Mouse (Mus musculus) embryonic facial prominence, embryonic 14.5 days (tissue): ENCODE measurements around the gene Vstm4. TPM values are rescaled to one million over a fixed set of nuclear protein-coding genes. Genes with fewer than 3 reads are reported as not detected.

Experiments used
- ATAC-seq: fragments of 200-750 bp; cut with Nextera tagmentation; 2 replicates; pipeline ENCODE4 v1.8.0; 2017; ENCODE audit warnings: low read depth, moderate number of reproducible peaks, moderate TSS enrichment
- DNase-seq: peaks from one replicate; pipeline ENCODE4 v3.0.0-alpha.2; 2015; ENCODE audit warnings: low spot score
- H3K27ac ChIP-seq: fragments of 300-500 bp; sonication (generic); replicated peaks from 2 replicates; pipeline ENCODE4 v1.5.1; 2014; ENCODE audit warnings: low read depth, mild to moderate bottlenecking, low read length, moderate library complexity
- H3K27me3 ChIP-seq: fragments of 300-500 bp; sonication (generic); replicated peaks from 2 replicates; pipeline ENCODE4 v1.6.1; 2014; ENCODE audit warnings: low read length; ENCODE audit not compliant: control insufficient read depth, insufficient read depth
- H3K36me3 ChIP-seq: fragments of 300-500 bp; sonication (generic); 2 replicates; pipeline ENCODE4 v1.6.1; 2014; ENCODE audit warnings: low read length, mixed read lengths; ENCODE audit not compliant: control insufficient read depth, insufficient read depth
- H3K4me1 ChIP-seq: fragments of 300-500 bp; sonication (generic); 2 replicates; pipeline ENCODE4 v1.6.1; 2014; ENCODE audit warnings: antibody characterized with exemption, low read length; ENCODE audit not compliant: control insufficient read depth, insufficient read depth
- H3K4me2 ChIP-seq: fragments of 300-500 bp; sonication (generic); 2 replicates; pipeline ENCODE4 v1.6.1; 2014; ENCODE audit warnings: low read depth, mild to moderate bottlenecking, low read length, moderate library complexity, mixed read lengths
- H3K4me3 ChIP-seq: fragments of 300-500 bp; sonication (generic); 2 replicates; pipeline ENCODE4 v1.5.1; 2014; ENCODE audit warnings: low read depth, mild to moderate bottlenecking, low read length
- H3K9ac ChIP-seq: fragments of 300-500 bp; sonication (generic); 2 replicates; pipeline ENCODE4 v1.6.1; 2014; ENCODE audit warnings: low read depth, mild to moderate bottlenecking, low read length, moderate library complexity, mixed read lengths
- H3K9me3 ChIP-seq: fragments of 300-500 bp; sonication (generic); 2 replicates; pipeline ENCODE4 v1.6.1; 2016; ENCODE audit warnings: low read length; ENCODE audit not compliant: control insufficient read depth
- WGBS: fragments of 180-500 bp; shearing (Covaris S2); extraction: QIAGEN DNeasy Blood & Tissue Kit; methylation state at CpG from one replicate; pipeline ENCODE4 v1.1.7; 2014; 5-methylcytosine and 5-hydroxymethylcytosine counted together
- polyA plus RNA-seq: library from polyadenylated mRNA; unstranded; fragments of >200 nt; fragmentation: Nextera tagmentation; extraction: Ambion mirVana; gene quantifications from 2 replicates; pipeline ENCODE4 v1.2.1, GENCODE M21; 2014

Gene Vstm4
- polyA plus RNA-seq, 1 experiment from 2014 or later: 40.2 TPM

DNA sequence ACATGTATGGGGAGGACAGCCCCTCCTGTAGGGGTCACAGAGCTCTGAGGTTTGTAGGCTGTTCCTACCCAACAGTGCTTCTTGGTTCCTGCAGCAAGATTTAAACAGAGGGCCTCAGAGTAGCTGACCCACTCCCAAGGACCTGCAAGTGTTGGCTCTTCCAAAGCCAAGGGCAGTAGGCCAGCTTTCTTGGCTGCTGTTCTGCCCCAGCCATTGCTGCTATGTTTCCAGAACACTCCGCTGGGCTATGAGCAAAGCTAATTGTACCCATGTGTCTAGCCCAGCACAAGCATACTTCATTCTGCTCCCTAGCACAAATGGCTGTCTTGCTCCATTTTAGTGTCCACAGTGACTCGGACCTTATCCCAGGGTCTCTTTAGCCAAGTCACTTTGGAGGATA, 40.3 kb downstream of the Vstm4 start:
- WGBS: 74% methylated on average over 2 of the region's 2 CpGs
- 0 out of 2 replicates have a peak, but pooled peaks cover 6% of the 10 kb centered on the region for H3K36me3 ChIP-seq
- no peaks in the 10 kb centered on the region for H3K27me3 ChIP-seq
- H3K4me1 ChIP-seq: no peaks in the 10 kb centered on the region
- H3K4me3 ChIP-seq: no peak overlapping the region
- DNase-seq (peak; percentile 56), ATAC-seq (no peak)
- H3K27ac ChIP-seq: no peak overlapping the region
- no peak overlapping the region for H3K9ac ChIP-seq
- no peaks in the 10 kb centered on the region for H3K9me3 ChIP-seq
- no peak overlapping the region for H3K4me2 ChIP-seq

DNA sequence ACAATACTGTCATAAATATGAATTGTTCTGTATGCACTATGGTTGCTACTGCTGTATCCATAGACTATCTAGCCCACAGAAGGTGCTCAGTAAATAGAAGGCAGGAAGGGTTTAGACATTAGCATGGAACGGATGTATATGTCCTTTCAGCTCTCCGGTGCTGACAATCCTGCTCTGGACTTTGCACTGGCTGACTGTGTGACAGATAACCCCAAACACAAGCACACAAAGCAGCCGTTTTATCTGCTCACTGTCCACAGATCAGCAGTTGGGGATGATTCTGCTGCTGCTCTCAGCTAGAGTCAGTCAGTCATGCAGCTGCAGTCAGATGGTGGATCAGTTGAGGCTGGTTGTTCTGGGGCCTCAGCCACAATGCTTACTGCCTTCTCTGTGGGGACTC, 46.6 kb downstream of the Vstm4 start:
- no peak for DNase-seq
- no peaks in the 10 kb centered on the region for H3K27me3 ChIP-seq
- H3K4me2 ChIP-seq: no peak overlapping the region
- no peak for ATAC-seq
- no peak overlapping the region for H3K27ac ChIP-seq
- H3K9ac ChIP-seq: no peak overlapping the region
- H3K4me3 ChIP-seq: no peak overlapping the region
- WGBS: 81% methylated on average over 3 of the region's 3 CpGs
- H3K4me1 ChIP-seq: no peaks in the 10 kb centered on the region
- no peaks in the 10 kb centered on the region for H3K36me3 ChIP-seq
- H3K9me3 ChIP-seq: no peaks in the 10 kb centered on the region

DNA sequence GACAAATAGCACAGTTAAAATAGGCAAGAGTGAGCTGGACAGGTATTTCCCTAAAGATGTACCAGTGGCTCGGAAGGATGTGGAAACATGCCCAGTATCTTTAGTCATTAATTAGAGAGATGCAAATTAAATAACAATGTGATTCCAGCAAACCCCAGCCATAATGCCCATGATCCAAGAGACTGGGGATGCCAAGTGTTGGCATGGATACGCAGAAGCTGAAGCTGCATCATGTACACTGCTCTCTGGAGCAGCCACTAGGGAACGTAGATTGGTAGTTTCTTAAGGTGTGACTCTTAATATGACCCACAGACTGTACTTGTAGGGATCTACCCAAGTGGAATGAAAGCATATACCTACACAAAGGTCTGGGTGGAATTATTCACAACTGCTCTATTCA, 50.0 kb downstream of the Vstm4 start:
- Histone ChIP-seq H3K36me3 (no peaks in the 10 kb centered on the region), H3K9me3 (no peaks in the 10 kb centered on the region), H3K27me3 (no peaks in the 10 kb centered on the region), H3K4me3 (no peak overlapping the region), H3K27ac (no peak overlapping the region), H3K9ac (no peak overlapping the region), H3K4me1 (no peaks in the 10 kb centered on the region), H3K4me2 (no peak overlapping the region)
- DNase-seq (no peak), ATAC-seq (no peak)
- 89% methylated on average over 3 of the region's 3 CpGs for WGBS

DNA sequence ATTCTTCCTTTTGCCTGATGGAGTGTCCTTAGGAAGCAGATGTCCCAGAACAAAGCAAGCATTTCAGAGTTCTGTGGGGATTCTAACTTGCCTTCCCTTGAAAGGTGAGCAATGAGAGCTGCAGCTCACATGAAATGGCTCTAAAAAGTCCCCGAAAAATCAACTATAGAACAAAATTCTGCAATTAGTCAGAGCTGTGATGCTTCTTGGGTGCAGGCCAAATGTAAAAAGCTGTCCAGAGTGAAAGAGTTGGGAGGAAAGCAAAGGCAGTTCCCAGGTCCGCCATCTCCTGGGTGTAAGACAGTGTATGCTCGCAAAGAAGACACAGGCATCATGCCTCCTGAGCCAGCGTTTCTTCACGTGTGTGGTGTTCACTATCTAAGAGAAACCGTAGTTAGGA, 52.6 kb downstream of the Vstm4 start:
- DNase-seq (no peak), ATAC-seq (no peak)
- Histone ChIP-seq H3K9me3 (no peaks in the 10 kb centered on the region), H3K27me3 (no peaks in the 10 kb centered on the region), H3K4me3 (no peak overlapping the region), H3K4me2 (no peak overlapping the region), H3K27ac (no peak overlapping the region), H3K4me1 (no peaks in the 10 kb centered on the region), H3K36me3 (no peaks in the 10 kb centered on the region), H3K9ac (no peak overlapping the region)
- WGBS: 88% methylated on average over 6 of the region's 6 CpGs

DNA sequence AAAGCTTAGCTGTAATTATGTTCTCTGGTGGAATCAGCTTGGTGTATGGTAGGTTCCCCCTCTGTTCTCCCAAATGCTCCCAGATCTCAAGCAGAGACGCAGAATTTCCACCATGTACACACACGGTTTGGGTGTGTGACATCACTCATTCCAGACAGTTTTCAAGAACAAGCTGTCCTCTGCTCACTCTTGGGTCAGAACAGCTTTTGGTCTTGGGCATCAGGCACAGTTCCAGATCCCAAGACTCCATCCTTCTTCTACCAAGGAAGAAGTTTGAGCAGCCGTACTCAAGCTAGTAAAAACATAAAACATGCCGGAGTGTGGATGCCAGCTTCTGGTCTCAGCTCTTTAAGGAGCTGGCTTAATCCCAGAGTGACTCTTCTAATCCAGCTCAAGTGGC, 54.6 kb downstream of the Vstm4 start:
- no peak overlapping the region for H3K27ac ChIP-seq
- no peaks in the 10 kb centered on the region for H3K4me1 ChIP-seq
- no peak overlapping the region for H3K4me2 ChIP-seq
- no peaks in the 10 kb centered on the region for H3K9me3 ChIP-seq
- no peak for DNase-seq
- H3K9ac ChIP-seq: no peak overlapping the region
- H3K36me3 ChIP-seq: no peaks in the 10 kb centered on the region
- no peaks in the 10 kb centered on the region for H3K27me3 ChIP-seq
- ATAC-seq: no peak
- 91% methylated on average over 4 of the region's 4 CpGs for WGBS
- no peak overlapping the region for H3K4me3 ChIP-seq

DNA sequence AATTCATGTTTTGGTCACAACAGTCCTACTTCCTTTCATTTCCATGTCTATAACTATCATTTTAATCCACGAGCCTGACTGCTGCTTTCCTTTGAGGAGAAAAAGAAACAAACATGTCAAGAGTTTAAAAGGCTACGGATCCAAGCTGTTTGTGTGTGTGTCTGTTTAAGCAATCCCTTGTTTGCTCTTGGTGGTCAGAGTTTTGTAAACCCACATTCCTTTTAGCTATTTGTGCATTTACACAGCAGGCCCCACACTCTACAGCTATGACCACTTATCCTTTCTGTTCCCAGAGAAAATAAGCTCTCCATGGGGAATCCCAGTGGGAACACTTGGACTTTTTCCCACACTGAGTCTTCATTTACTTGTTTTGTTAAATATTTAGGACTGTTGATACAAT, 58.8 kb downstream of the Vstm4 start:
- no peaks in the 10 kb centered on the region for H3K4me1 ChIP-seq
- H3K27me3 ChIP-seq: no peaks in the 10 kb centered on the region
- H3K36me3 ChIP-seq: no peaks in the 10 kb centered on the region
- WGBS: 51% methylated on average over 2 of the region's 2 CpGs
- no peak overlapping the region for H3K4me2 ChIP-seq
- H3K27ac ChIP-seq: no peak overlapping the region
- no peaks in the 10 kb centered on the region for H3K9me3 ChIP-seq
- no peak overlapping the region for H3K4me3 ChIP-seq
- no peak overlapping the region for H3K9ac ChIP-seq
- ATAC-seq (no peak), DNase-seq (peak; percentile 53)

DNA sequence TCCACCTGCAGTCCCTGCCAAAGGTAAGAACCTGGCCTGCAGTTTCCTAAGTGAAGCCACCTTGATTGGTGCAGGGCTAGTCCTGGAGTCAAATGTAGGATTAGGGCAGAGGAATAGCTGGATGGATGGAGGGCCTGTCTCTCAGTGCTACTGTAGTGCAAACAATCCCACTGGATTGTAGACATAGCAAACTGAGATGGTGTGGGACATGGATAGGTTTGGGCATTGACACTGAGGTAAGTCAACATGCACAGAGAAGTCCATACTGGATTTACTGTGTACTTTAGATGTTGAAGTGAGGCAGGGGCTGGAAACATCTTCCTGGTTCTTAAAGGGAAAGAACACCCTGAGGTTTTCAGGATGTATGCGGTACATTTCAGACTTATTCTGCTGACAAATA, 61.4 kb downstream of the Vstm4 start:
- 95% methylated on average over 1 of the region's 1 CpGs for WGBS

DNA sequence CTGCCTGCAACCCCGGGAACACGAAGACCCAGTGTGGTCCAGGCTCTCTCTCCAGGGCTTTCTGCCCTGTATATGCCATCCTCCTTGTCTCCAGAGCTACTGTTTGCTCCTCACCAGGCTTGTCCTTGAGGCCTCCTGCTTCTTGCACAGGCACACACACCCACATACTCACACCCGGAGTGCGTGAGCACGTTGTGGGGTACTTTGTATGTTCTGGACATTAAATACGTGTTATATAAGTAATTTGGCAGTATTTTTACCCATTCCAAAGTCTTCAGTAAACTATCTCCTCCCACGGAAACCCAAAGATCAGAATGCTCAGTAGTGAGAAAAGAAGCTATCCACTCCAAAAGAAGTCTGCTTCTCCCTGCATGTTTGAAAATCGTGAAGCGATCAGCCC, 67.3 kb downstream of the Vstm4 start:
- DNase-seq (no peak), ATAC-seq (no peak)
- H3K27me3 ChIP-seq: no peaks in the 10 kb centered on the region
- WGBS: 72% methylated on average over 9 of the region's 9 CpGs
- no peaks in the 10 kb centered on the region for H3K9me3 ChIP-seq
- no peak overlapping the region for H3K9ac ChIP-seq
- no peak overlapping the region for H3K4me2 ChIP-seq
- no peak overlapping the region for H3K27ac ChIP-seq
- H3K36me3 ChIP-seq: no peaks in the 10 kb centered on the region
- no peaks in the 10 kb centered on the region; the same call in 1 of the 2 replicates for H3K4me1 ChIP-seq
- H3K4me3 ChIP-seq: no peak overlapping the region

More for the DNA sequence above, 61.4 kb downstream of the Vstm4 start:
- Histone ChIP-seq H3K27ac (no peak overlapping the region), H3K27me3 (no peaks in the 10 kb centered on the region), H3K9ac (no peak overlapping the region), H3K9me3 (no peaks in the 10 kb centered on the region), H3K4me3 (no peak overlapping the region), H3K4me1 (no peaks in the 10 kb centered on the region), H3K4me2 (no peak overlapping the region), H3K36me3 (no peaks in the 10 kb centered on the region)
- ATAC-seq (no peak), DNase-seq (no peak)

DNA sequence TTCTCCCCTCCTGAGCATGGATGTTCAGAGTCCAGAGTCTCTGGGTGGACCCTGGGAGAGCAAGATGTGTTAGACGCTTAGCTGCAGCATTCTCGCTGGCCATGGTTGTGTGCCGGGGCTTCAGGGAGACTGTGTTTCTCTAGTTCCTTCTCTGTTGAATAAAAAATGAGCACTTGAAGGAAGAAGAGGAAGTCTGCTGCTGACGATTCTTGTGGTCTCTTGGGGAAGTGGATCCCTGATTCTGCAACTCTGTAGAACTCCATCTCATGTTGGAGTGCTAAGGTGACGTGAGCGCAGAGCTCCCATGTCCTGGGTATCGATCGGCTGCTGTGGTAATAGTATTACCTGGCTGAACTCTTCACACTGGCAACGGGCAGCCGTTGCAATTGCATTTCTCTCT, 75.2 kb downstream of the Vstm4 start:
- Histone ChIP-seq H3K4me2 (no peak overlapping the region), H3K36me3 (no peaks in the 10 kb centered on the region), H3K27ac (no peak overlapping the region), H3K4me3 (no peak overlapping the region), H3K9ac (no peak overlapping the region), H3K27me3 (no peaks in the 10 kb centered on the region; the same call in 1 of the 2 replicates), H3K4me1 (no peaks in the 10 kb centered on the region), H3K9me3 (no peaks in the 10 kb centered on the region)
- ATAC-seq: no peak
- 85% methylated on average over 10 of the region's 10 CpGs for WGBS
- DNase-seq: no peak
